Mouse (Mus musculus): ENCODE data around the gene Trhr2. TPM values are rescaled to one million over a fixed set of nuclear protein-coding genes. Genes with fewer than 3 reads are reported as not detected.
"Not testable (repeated sequence)": the region's sequence is repeated elsewhere in the genome, so short reads cannot be mapped to it uniquely, and the experiment has no call there.

The Trhr2 gene
- polyA plus RNA-seq, 1 experiment from 2014 or later, result not detected

DNA sequence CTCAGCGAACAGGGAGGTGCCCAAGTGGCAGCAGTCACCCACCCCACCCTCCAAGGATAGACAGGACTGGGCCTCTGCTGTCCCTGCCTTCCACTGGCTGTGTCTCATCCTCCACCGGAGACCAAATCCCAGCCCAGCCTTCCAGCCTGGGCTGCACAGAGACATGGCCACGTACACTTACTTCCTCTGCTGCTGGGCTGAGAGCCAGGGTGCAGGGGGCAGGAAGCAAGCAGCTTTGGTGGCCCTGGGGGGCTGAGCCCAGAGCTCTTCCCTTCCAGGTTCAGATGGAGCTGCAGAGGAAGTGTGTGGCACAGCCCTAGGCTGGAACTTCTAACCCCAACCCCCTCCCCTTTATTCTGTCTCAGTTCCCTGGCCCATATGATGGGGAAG is 29.4 kb downstream of the Trhr2 start:
- 49% methylated on average over 3 of the region's 3 CpGs for WGBS (ENCODE audit: insufficient replicate concordance)
- H3K36me3 ChIP-seq (replicated peaks; ENCODE audit: insufficient read depth, low read length), result peaks cover 69% of the 10 kb centered on the region

GRCm38 (mm10) chr8:122330446-122331133 is 30.0 kb downstream of the Trhr2 start:
- peak; percentile 80 for DNase-seq
- Histone ChIP-seq H3K4me3 (ENCODE audit: low read depth, low read length) (no peak overlapping the region), H3K27ac (ENCODE audit: low read depth) (peak overlapping the region; percentile 64), H3K9ac (replicated peaks) (peak overlapping the region; percentile 55), H3K4me2 (ENCODE audit: low read depth, low read length) (peak overlapping the region; percentile 50), H3K9me3 (ENCODE audit: low read length) (0 out of 2 replicates have a peak, but pooled peaks cover 2% of the 10 kb centered on the region), H3K36me3 (replicated peaks; ENCODE audit: insufficient read depth, low read length) (peaks cover 69% of the 10 kb centered on the region), H3K27me3 (ENCODE audit: insufficient read depth, low read length) (no peaks in the 10 kb centered on the region), H3K4me1 (ENCODE audit: insufficient read depth) (peaks cover 47% of the 10 kb centered on the region)
- 53% methylated on average over 12 of the region's 12 CpGs for WGBS (ENCODE audit: insufficient replicate concordance)
- TF ChIP-seq CTCF (IDR thresholded peaks at IDR 0.05; ENCODE audit: low read depth) (no peak), EP300 (IDR thresholded peaks at IDR 0.05; ENCODE audit: low read depth) (peak; percentile 51; the same call in 1 of the 2 replicates)
- ATAC-seq, result peak; percentile 86

More for the DNA sequence above, 29.4 kb downstream of the Trhr2 start:
- TF ChIP-seq EP300 (IDR thresholded peaks at IDR 0.05; ENCODE audit: low read depth), result no peak
- TF ChIP-seq CTCF (IDR thresholded peaks at IDR 0.05; ENCODE audit: low read depth), result no peak
- Histone ChIP-seq H3K27me3 (ENCODE audit: insufficient read depth, low read length) (no peaks in the 10 kb centered on the region), H3K4me1 (ENCODE audit: insufficient read depth) (peaks cover 42% of the 10 kb centered on the region), H3K4me2 (ENCODE audit: low read depth, low read length) (0 out of 2 replicates have a peak overlapping the region, but pooled peaks have one; percentile 8), H3K9me3 (ENCODE audit: low read length) (0 out of 2 replicates have a peak, but pooled peaks cover 3% of the 10 kb centered on the region), H3K4me3 (ENCODE audit: low read depth, low read length) (no peak overlapping the region), H3K27ac (ENCODE audit: low read depth) (peak overlapping the region; percentile 58), H3K9ac (replicated peaks) (0 out of 2 replicates have a peak overlapping the region, but pooled peaks have one; percentile 30)
- no peak for DNase-seq
- peak; percentile 3; the same call in 1 of the 2 replicates for ATAC-seq

- Histone ChIP-seq H3K4me2 (ENCODE audit: low read depth, low read length) (peak overlapping the region; percentile 50), H3K27ac (ENCODE audit: low read depth) (peak overlapping the region; percentile 64), H3K27me3 (ENCODE audit: insufficient read depth, low read length) (no peaks in the 10 kb centered on the region), H3K36me3 (replicated peaks; ENCODE audit: insufficient read depth, low read length) (peaks cover 66% of the 10 kb centered on the region), H3K4me1 (ENCODE audit: insufficient read depth) (peaks cover 55% of the 10 kb centered on the region), H3K4me3 (ENCODE audit: low read depth, low read length) (no peak overlapping the region), H3K9me3 (ENCODE audit: low read length) (no peaks in the 10 kb centered on the region), H3K9ac (replicated peaks) (peak overlapping the region; percentile 55)
- ATAC-seq (peak; percentile 10), DNase-seq (no peak)
- 52% methylated on average over 22 of the region's 22 CpGs for WGBS (ENCODE audit: insufficient replicate concordance)
- TF ChIP-seq CTCF (IDR thresholded peaks at IDR 0.05; ENCODE audit: low read depth) (no peak), EP300 (IDR thresholded peaks at IDR 0.05; ENCODE audit: low read depth) (peak; percentile 89)
These were observed 30.9 kb downstream of the Trhr2 start for GRCm38 (mm10) chr8:122329553-122330239.

GRCm38 (mm10) chr8:122329072-122329471 is 31.5 kb downstream of the Trhr2 start:
- peaks cover 66% of the 10 kb centered on the region for H3K36me3 ChIP-seq (replicated peaks; ENCODE audit: insufficient read depth, low read length)
- H3K27me3 ChIP-seq (ENCODE audit: insufficient read depth, low read length), result no peaks in the 10 kb centered on the region
- 72% methylated on average over 8 of the region's 8 CpGs for WGBS (ENCODE audit: insufficient replicate concordance)
- DNase-seq (no peak), ATAC-seq (no peak)
- TF ChIP-seq CTCF (IDR thresholded peaks at IDR 0.05; ENCODE audit: low read depth), result no peak
- no peak for TF ChIP-seq EP300 (IDR thresholded peaks at IDR 0.05; ENCODE audit: low read depth)
- peak overlapping the region; percentile 23; the same call in 1 of the 2 replicates for H3K27ac ChIP-seq (ENCODE audit: low read depth)
- H3K9me3 ChIP-seq (ENCODE audit: low read length), result no peaks in the 10 kb centered on the region
- peaks cover 62% of the 10 kb centered on the region for H3K4me1 ChIP-seq (ENCODE audit: insufficient read depth)
- peak overlapping the region; percentile 50 for H3K4me2 ChIP-seq (ENCODE audit: low read depth, low read length)
- no peak overlapping the region; the same call in 1 of the 2 replicates for H3K9ac ChIP-seq (replicated peaks)
- no peak overlapping the region for H3K4me3 ChIP-seq (ENCODE audit: low read depth, low read length)

DNA sequence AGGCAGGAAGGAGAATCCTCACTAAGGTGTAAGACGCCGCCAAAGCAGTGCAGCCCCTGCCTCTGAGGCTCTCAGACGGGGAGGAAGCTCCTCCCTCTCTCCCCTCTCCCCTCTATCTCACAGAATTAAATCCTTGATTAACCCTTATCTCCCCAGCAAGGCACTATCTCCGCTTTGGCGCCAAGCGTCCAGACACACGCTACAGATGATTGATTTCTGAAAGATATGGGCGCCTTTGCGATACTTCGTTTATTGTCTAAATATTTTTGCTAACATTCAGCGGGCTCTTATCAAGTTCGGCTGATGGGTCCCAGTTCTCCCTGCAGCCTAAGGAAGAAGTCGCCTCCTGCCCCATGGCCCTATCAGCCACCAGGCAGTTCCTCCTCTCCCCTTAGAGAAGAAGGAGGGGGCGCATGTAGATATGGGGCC is 34.4 kb downstream of the Trhr2 start:
- Histone ChIP-seq H3K4me1 (ENCODE audit: insufficient read depth) (peaks cover 85% of the 10 kb centered on the region), H3K27ac (ENCODE audit: low read depth) (peak overlapping the region; percentile 37; the same call in 1 of the 2 replicates), H3K4me2 (ENCODE audit: low read depth, low read length) (peak overlapping the region; percentile 19), H3K36me3 (replicated peaks; ENCODE audit: insufficient read depth, low read length) (peaks cover 47% of the 10 kb centered on the region), H3K9ac (replicated peaks) (no peak overlapping the region), H3K9me3 (ENCODE audit: low read length) (no peaks in the 10 kb centered on the region), H3K4me3 (ENCODE audit: low read depth, low read length) (no peak overlapping the region), H3K27me3 (ENCODE audit: insufficient read depth, low read length) (no peaks in the 10 kb centered on the region)
- DNase-seq, result no peak
- ATAC-seq, result no peak
- TF ChIP-seq EP300 (IDR thresholded peaks at IDR 0.05; ENCODE audit: low read depth) (no peak), CTCF (IDR thresholded peaks at IDR 0.05; ENCODE audit: low read depth) (no peak)
- WGBS (ENCODE audit: insufficient replicate concordance), result 51% methylated on average over 14 of the region's 14 CpGs

- Histone ChIP-seq H3K4me3 (ENCODE audit: low read depth, low read length) (no peak overlapping the region), H3K36me3 (replicated peaks; ENCODE audit: insufficient read depth, low read length) (peaks cover 48% of the 10 kb centered on the region), H3K9ac (replicated peaks) (peak overlapping the region; percentile 16), H3K4me2 (ENCODE audit: low read depth, low read length) (no peak overlapping the region), H3K27ac (ENCODE audit: low read depth) (peak overlapping the region; percentile 59), H3K4me1 (ENCODE audit: insufficient read depth) (peaks cover 85% of the 10 kb centered on the region), H3K9me3 (ENCODE audit: low read length) (no peaks in the 10 kb centered on the region), H3K27me3 (ENCODE audit: insufficient read depth, low read length) (no peaks in the 10 kb centered on the region)
- WGBS (ENCODE audit: insufficient replicate concordance), result 63% methylated on average over 2 of the region's 2 CpGs
- DNase-seq (no peak), ATAC-seq (no peak)
- TF ChIP-seq EP300 (IDR thresholded peaks at IDR 0.05; ENCODE audit: low read depth) (no peak), CTCF (IDR thresholded peaks at IDR 0.05; ENCODE audit: low read depth) (no peak)
These were observed 35.4 kb downstream of the Trhr2 start for GRCm38 (mm10) chr8:122325196-122325595.

DNA sequence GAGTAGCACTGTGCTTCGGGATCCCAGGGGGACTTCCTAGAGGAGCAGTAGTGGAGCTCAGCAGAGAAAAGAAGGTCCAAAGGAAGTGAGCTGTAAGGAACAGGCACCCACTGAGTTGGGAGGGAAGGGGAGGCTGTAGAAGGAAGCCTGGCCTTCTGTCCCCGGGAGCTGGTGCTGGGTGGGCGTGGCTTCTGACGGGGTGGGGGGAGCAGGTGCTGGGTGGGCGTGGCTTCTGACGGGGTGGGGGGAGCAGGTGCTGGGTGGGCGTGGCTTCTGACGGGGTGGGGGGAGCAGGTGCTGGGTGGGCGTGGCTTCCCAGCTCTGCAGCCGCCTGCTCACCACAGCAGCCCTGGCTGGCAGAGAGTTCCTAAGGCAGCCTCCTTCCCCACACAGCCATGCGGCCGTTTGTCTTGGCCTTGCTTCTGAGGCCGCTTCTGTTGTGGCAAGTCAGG is 36.6 kb downstream of the Trhr2 start:
- peaks cover 50% of the 10 kb centered on the region for H3K36me3 ChIP-seq (replicated peaks; ENCODE audit: insufficient read depth, low read length)
- H3K4me2 ChIP-seq (ENCODE audit: low read depth, low read length), result peak overlapping the region; percentile 28
- H3K4me3 ChIP-seq (ENCODE audit: low read depth, low read length), result not testable (repeated sequence)

More for the DNA sequence above, 36.6 kb downstream of the Trhr2 start:
- peak; percentile 10 for ATAC-seq
- Histone ChIP-seq H3K9ac (replicated peaks) (0 out of 2 replicates have a peak overlapping the region, but pooled peaks have one; percentile 50), H3K27ac (ENCODE audit: low read depth) (peak overlapping the region; percentile 85), H3K4me1 (ENCODE audit: insufficient read depth) (peaks cover 85% of the 10 kb centered on the region)
- not testable (repeated sequence) for H3K27me3 ChIP-seq (ENCODE audit: insufficient read depth, low read length); DNase-seq; H3K9me3 ChIP-seq (ENCODE audit: low read length)
- 10% methylated on average over 13 of the region's 13 CpGs for WGBS (ENCODE audit: insufficient replicate concordance)
